Mouse (Mus musculus) urinary bladder, postnatal 4 days (tissue): ENCODE data around the gene Tmem117.

Experiments used
- DNase-seq, 2 experiments: peaks; one replicate each; pipeline ENCODE4 v3.0.0; 2021 to 2022; ENCODE audit warnings: low spot score in 2 of 2

The Tmem117 gene

DNA sequence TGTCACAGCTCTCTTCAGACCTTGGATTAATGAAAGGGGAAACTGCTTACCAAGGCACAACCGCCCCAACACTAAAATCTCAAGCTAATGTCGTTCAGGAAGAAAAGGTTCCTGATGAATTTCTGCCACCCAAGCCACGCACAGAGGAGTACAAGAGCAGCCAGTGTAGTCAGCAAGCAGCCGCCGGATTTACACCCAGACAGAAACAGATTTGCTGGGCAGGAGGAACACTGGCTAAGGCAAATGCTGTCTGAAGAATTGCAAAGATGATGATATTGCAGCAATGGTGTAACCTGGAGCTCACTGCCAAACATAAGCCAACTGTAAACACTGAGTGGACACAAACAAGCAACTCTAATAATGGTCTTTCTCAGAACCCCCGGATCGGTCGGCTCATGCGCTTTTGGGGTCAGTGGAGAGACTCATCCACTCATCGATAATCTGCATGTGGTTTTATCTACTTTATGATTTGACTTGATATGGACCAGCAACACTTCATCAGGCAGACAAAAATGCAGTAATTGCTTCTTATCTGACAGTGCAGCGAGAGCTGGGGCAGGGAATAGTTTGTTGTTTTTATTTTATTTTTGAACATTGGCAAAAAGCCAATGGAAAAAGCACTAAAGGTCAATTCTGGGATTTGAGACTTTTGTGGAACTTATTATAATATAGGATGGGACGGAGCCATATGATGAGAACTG, 509.8 kb downstream of the Tmem117 start:
- no peak for DNase-seq

DNA sequence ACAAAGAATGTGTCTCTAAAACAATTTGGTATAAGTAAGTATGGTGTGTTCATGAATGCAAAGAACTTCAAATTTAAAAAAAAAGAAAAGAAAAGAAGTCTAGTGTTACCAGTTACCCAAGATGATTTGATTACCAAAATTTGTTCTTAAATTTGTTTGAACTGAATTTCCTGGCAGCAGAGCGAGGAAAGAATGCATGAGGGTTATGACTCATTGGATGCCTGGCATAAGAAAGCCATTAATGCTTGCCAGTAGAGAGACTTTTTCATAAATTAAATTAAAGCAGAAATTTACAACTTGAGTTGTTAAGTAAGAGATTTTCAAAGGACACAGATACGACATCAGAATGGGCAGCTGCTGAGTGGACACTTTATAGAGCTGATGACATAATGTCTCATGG, 515.1 kb downstream of the Tmem117 start:
- no peak for DNase-seq

DNA sequence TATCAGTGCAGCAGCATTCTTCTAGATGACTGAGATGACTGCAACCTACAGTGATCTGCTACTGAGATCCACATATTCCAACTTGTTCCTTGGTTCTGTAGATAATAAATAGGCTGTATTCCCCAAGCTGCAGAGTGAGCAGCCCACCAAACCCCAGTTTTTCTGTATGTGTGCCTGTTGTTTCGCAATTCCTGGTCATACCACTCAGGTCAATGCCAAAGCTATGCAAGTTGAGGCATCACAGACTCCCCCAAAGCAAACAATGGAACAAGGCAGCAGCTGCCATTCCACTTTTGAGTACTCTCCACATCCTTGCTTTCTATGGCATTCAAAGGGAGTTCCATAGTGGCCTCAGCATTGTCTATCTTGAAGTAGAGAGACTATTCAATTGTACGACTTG, 516.1 kb downstream of the Tmem117 start:
- DNase-seq = no peak
